Mouse (Mus musculus) forebrain, embryonic 16.5 days (tissue): Measurements from ENCODE around the gene Khdrbs2. TPM values are rescaled to one million over a fixed set of nuclear protein-coding genes. Genes with fewer than 3 reads are reported as not detected.
A peak's percentile ranks its signal among the peaks of the same experiment; 100 is the strongest.

Source experiments
- ATAC-seq: fragments of 200-750 bp; cut with Nextera tagmentation; 2 replicates; pipeline ENCODE4 v1.8.0; 2017; ENCODE audit warnings: mild to moderate bottlenecking, moderate library complexity
- H3K27ac ChIP-seq: fragments of 300-500 bp; sonication (generic); 2 replicates; pipeline ENCODE4 v1.5.1; 2014; ENCODE audit warnings: low read length, control low read depth
- H3K27me3 ChIP-seq: fragments of 300-500 bp; sonication (generic); replicated peaks from 2 replicates; pipeline ENCODE4 v1.6.1; 2014; ENCODE audit warnings: low read length; ENCODE audit not compliant: control insufficient read depth, insufficient read depth
- H3K36me3 ChIP-seq: fragments of 300-500 bp; sonication (generic); 2 replicates; pipeline ENCODE4 v1.6.1; 2014; ENCODE audit not compliant: control insufficient read depth, insufficient read depth
- H3K4me1 ChIP-seq: fragments of 300-500 bp; sonication (generic); replicated peaks from 2 replicates; pipeline ENCODE4 v1.6.1; 2014; ENCODE audit warnings: low read length; ENCODE audit not compliant: control insufficient read depth, insufficient read depth
- H3K4me2 ChIP-seq: fragments of 300-500 bp; sonication (generic); 2 replicates; pipeline ENCODE4 v1.6.1; 2014; ENCODE audit warnings: mild to moderate bottlenecking, low read length, control low read depth
- H3K4me3 ChIP-seq: fragments of 300-500 bp; sonication (generic); replicated peaks from 2 replicates; pipeline ENCODE4 v1.5.1; 2014; ENCODE audit warnings: mild to moderate bottlenecking, low read length, control low read depth
- H3K9ac ChIP-seq: fragments of 300-500 bp; sonication (generic); replicated peaks from 2 replicates; pipeline ENCODE4 v1.6.1; 2014; ENCODE audit warnings: low read depth, low read length, control low read depth
- H3K9me3 ChIP-seq: fragments of 300-500 bp; sonication (generic); 2 replicates; pipeline ENCODE4 v1.6.1; 2016; ENCODE audit warnings: low read length; ENCODE audit not compliant: control insufficient read depth
- WGBS: fragments of 180-500 bp; shearing (Covaris S2); extraction: QIAGEN DNeasy Blood & Tissue Kit; methylation state at CpG from one replicate; pipeline ENCODE4 v1.1.7; 2014; 5-methylcytosine and 5-hydroxymethylcytosine counted together
- polyA plus RNA-seq: library from polyadenylated mRNA; unstranded; fragments of >200 nt; fragmentation: Nextera tagmentation; extraction: Ambion mirVana; gene quantifications from 2 replicates; pipeline ENCODE4 v1.2.1, GENCODE M21; 2015

Khdrbs2 gene
- polyA plus RNA-seq, 1 experiment from 2014 or later = 65.7 TPM

GRCm38 (mm10) chr1:32429493-32429892 lies 257.0 kb downstream of the Khdrbs2 start:
- no peak overlapping the region for H3K27ac ChIP-seq
- no peak for ATAC-seq
- no peaks in the 10 kb centered on the region for H3K27me3 ChIP-seq
- H3K9me3 ChIP-seq = no peaks in the 10 kb centered on the region
- H3K4me2 ChIP-seq = no peak overlapping the region
- WGBS = 69% methylated on average over 1 of the region's 1 CpGs
- H3K4me3 ChIP-seq = no peak overlapping the region
- no peak overlapping the region for H3K9ac ChIP-seq
- H3K4me1 ChIP-seq = no peaks in the 10 kb centered on the region
- no peaks in the 10 kb centered on the region for H3K36me3 ChIP-seq

- Histone ChIP-seq H3K27ac (no peak overlapping the region), H3K9me3 (no peaks in the 10 kb centered on the region), H3K4me1 (no peaks in the 10 kb centered on the region), H3K9ac (no peak overlapping the region), H3K4me2 (no peak overlapping the region), H3K36me3 (no peaks in the 10 kb centered on the region), H3K27me3 (no peaks in the 10 kb centered on the region), H3K4me3 (no peak overlapping the region)
- WGBS = 94% methylated on average over 3 of the region's 3 CpGs
- ATAC-seq = no peak
Measured at GRCm38 (mm10) chr1:32430516-32430915, 258.0 kb downstream of the Khdrbs2 start.

- H3K27me3 ChIP-seq = no peaks in the 10 kb centered on the region
- no peak overlapping the region for H3K9ac ChIP-seq
- H3K4me1 ChIP-seq = no peaks in the 10 kb centered on the region
- no peaks in the 10 kb centered on the region for H3K9me3 ChIP-seq
- ATAC-seq = peak; percentile 61
- no peak overlapping the region for H3K4me3 ChIP-seq
- H3K36me3 ChIP-seq = no peaks in the 10 kb centered on the region
- no peak overlapping the region for H3K4me2 ChIP-seq
- 74% methylated on average over 2 of the region's 2 CpGs for WGBS
- H3K27ac ChIP-seq = no peak overlapping the region
Measured at GRCm38 (mm10) chr1:32433118-32433517, 260.6 kb downstream of the Khdrbs2 start.

- no peaks in the 10 kb centered on the region for H3K27me3 ChIP-seq
- no peak overlapping the region for H3K27ac ChIP-seq
- ATAC-seq = no peak
Measured at GRCm38 (mm10) chr1:32443927-32444326, 271.4 kb downstream of the Khdrbs2 start.

GRCm38 (mm10) chr1:32463103-32463516 lies 290.6 kb downstream of the Khdrbs2 start:
- peak; percentile 91 for ATAC-seq
- no peaks in the 10 kb centered on the region for H3K27me3 ChIP-seq
- WGBS = 62% methylated on average over 6 of the region's 6 CpGs
- H3K36me3 ChIP-seq = no peaks in the 10 kb centered on the region
- H3K4me1 ChIP-seq = peaks cover 5% of the 10 kb centered on the region; the same call in 1 of the 2 replicates
- H3K4me2 ChIP-seq = no peak overlapping the region
- H3K27ac ChIP-seq = peak overlapping the region; percentile 53
- H3K9me3 ChIP-seq = no peaks in the 10 kb centered on the region
- H3K9ac ChIP-seq = no peak overlapping the region
- H3K4me3 ChIP-seq = no peak overlapping the region

More at GRCm38 (mm10) chr1:32443927-32444326, 271.4 kb downstream of the Khdrbs2 start:
- Histone ChIP-seq H3K9me3 (no peaks in the 10 kb centered on the region), H3K4me2 (no peak overlapping the region), H3K4me1 (no peaks in the 10 kb centered on the region), H3K9ac (no peak overlapping the region), H3K36me3 (no peaks in the 10 kb centered on the region), H3K4me3 (no peak overlapping the region)
- WGBS = 76% methylated on average over 5 of the region's 5 CpGs

GRCm38 (mm10) chr1:32471022-32471421 lies 298.5 kb downstream of the Khdrbs2 start:
- Histone ChIP-seq H3K4me3 (no peak overlapping the region), H3K36me3 (0 out of 2 replicates have a peak, but pooled peaks cover 2% of the 10 kb centered on the region), H3K9ac (no peak overlapping the region), H3K4me2 (no peak overlapping the region), H3K4me1 (no peaks in the 10 kb centered on the region), H3K27ac (no peak overlapping the region), H3K27me3 (no peaks in the 10 kb centered on the region), H3K9me3 (no peaks in the 10 kb centered on the region)
- WGBS = 72% methylated on average over 2 of the region's 2 CpGs
- ATAC-seq = no peak

GRCm38 (mm10) chr1:32471502-32472214 lies 299.1 kb downstream of the Khdrbs2 start:
- no peak overlapping the region for H3K4me2 ChIP-seq
- H3K4me3 ChIP-seq = no peak overlapping the region
- 0 out of 2 replicates have a peak, but pooled peaks cover 2% of the 10 kb centered on the region for H3K36me3 ChIP-seq
- no peak; the same call in 1 of the 2 replicates for ATAC-seq
- H3K27me3 ChIP-seq = no peaks in the 10 kb centered on the region
- H3K27ac ChIP-seq = no peak overlapping the region
- H3K9ac ChIP-seq = no peak overlapping the region
- WGBS = 72% methylated on average over 11 of the region's 11 CpGs
- no peaks in the 10 kb centered on the region for H3K4me1 ChIP-seq
- no peaks in the 10 kb centered on the region for H3K9me3 ChIP-seq

- H3K4me3 ChIP-seq = no peak overlapping the region
- no peaks in the 10 kb centered on the region for H3K4me1 ChIP-seq
- no peaks in the 10 kb centered on the region for H3K27me3 ChIP-seq
- H3K4me2 ChIP-seq = no peak overlapping the region
- peak; percentile 50; the same call in 1 of the 2 replicates for ATAC-seq
- H3K36me3 ChIP-seq = no peaks in the 10 kb centered on the region
- WGBS = 66% methylated on average over 2 of the region's 2 CpGs
- peak overlapping the region; percentile 33; the same call in 1 of the 2 replicates for H3K27ac ChIP-seq
- H3K9ac ChIP-seq = no peak overlapping the region
- no peaks in the 10 kb centered on the region for H3K9me3 ChIP-seq
Measured at GRCm38 (mm10) chr1:32487944-32488343, 315.4 kb downstream of the Khdrbs2 start.

- H3K27me3 ChIP-seq = no peaks in the 10 kb centered on the region
- H3K9ac ChIP-seq = no peak overlapping the region
- no peak overlapping the region for H3K27ac ChIP-seq
- H3K36me3 ChIP-seq = no peaks in the 10 kb centered on the region
- H3K4me1 ChIP-seq = no peaks in the 10 kb centered on the region
- H3K9me3 ChIP-seq = no peaks in the 10 kb centered on the region
- no peak for ATAC-seq
- 83% methylated on average over 6 of the region's 6 CpGs for WGBS
- H3K4me3 ChIP-seq = no peak overlapping the region
- H3K4me2 ChIP-seq = no peak overlapping the region
Measured at GRCm38 (mm10) chr1:32503381-32503780, 330.9 kb downstream of the Khdrbs2 start.
